Mouse (Mus musculus) cerebellum, adult 2 months (tissue): ENCODE measurements around the gene Slc7a15. TPM values are rescaled to one million over a fixed set of nuclear protein-coding genes. Genes with fewer than 3 reads are reported as not detected.

ENCODE experiments used
- DNase-seq, 2 experiments: peaks; one replicate each; pipeline ENCODE4 v3.0.0; 2021
- H3K27ac ChIP-seq: fragments of 200-500 bp; 2 replicates; pipeline ENCODE4 v1.5.1; 2012; ENCODE audit warnings: low read length, control low read depth, inconsistent platforms; ENCODE audit not compliant: insufficient read depth
- H3K27me3 ChIP-seq: fragments of 200-500 bp; 2 replicates; pipeline ENCODE4 v1.6.1; 2012; ENCODE audit warnings: inconsistent platforms, mild to moderate bottlenecking, low read length, moderate library complexity; ENCODE audit not compliant: control insufficient read depth, insufficient read depth
- H3K4me1 ChIP-seq: fragments of 200-500 bp; 2 replicates; pipeline ENCODE4 v1.6.1; 2011; ENCODE audit warnings: low read length; ENCODE audit not compliant: control insufficient read depth, insufficient read depth
- H3K4me3 ChIP-seq: fragments of 200-500 bp; replicated peaks from 2 replicates; pipeline ENCODE3; 2011; ENCODE audit warnings: mild to moderate bottlenecking, low read depth, low read length, control low read depth; ENCODE audit not compliant: insufficient read depth
- CTCF ChIP-seq: fragments of 200-500 bp; IDR thresholded peaks from 2 replicates; pipeline ENCODE4 v1.5.1; 2011; ENCODE audit warnings: low read depth, mild to moderate bottlenecking, control low read depth, low read length, moderate library complexity, borderline replicate concordance; ENCODE audit not compliant: insufficient read depth
- POLR2A ChIP-seq: fragments of 200-500 bp; IDR thresholded peaks from 2 replicates; pipeline ENCODE4 v1.6.1; 2011; ENCODE audit warnings: low read length, control low read depth, borderline replicate concordance; ENCODE audit not compliant: insufficient read depth
- WGBS: fragments of 180-500 bp; shearing (Covaris S2); methylation state at CpG from one replicate; pipeline ENCODE4 v1.1.7; 2018; 5-methylcytosine and 5-hydroxymethylcytosine counted together
- polyA plus RNA-seq: library from polyadenylated mRNA; depleted of rRNA; stranded (reverse); fragments of >200 nt; gene quantifications from 2 replicates; pipeline ENCODE4 v1.2.3, GENCODE M21; 2012

Slc7a15 gene
- polyA plus RNA-seq, 1 experiment = 0.10 TPM

DNA sequence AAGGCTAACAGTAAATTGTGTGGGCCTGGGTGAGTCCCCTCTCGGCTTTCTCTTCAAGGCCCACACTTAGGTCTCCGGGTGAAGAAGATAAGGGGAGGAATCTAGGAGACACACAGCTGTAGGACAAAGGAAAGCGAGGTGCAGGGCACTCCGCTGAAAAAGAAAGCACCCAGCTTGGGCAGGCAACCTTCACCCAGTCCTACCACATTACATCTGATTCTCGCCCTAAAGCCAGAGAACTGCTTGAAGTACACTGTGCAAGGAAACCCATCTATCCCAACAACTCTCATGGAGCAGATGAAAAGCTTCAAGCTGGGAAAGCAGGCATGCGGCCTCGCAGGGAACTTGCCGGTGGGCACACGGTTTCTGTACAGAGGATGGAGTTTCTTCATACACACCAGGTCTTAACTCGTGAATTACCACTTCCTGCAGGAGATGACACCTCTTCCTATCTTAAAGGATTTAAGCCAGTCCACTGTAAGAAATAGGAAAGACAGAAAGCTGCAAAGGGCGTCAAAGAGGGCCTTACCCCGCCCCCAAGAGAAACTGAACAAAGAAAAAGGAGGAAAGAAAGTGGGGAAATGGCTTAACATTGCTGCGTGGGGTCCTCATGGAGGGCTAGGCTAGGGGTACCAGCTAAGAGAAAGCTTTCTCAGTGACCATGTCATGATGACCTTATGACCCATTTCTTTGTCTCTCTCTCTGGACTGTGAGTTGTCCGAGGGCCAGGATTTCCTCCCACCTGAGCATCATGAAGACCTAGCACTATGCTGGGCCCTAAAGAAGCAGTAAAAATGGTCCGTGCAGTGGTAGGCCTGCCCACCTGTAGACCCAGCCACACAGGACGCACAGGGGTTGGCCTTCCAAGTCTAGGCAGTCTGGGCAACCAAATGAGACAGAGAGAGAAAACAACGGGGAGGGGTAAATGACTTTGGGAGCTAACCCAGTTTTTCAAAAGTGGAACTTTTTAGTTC is 98.0 kb downstream of the Slc7a15 start:
- Histone ChIP-seq H3K4me1 (no peaks in the 10 kb centered on the region), H3K27me3 (no peaks in the 10 kb centered on the region), H3K4me3 (peak overlapping the region; percentile 81), H3K27ac (peak overlapping the region; percentile 79; the same call in 1 of the 2 replicates)
- peak; percentile 16 to 24 for DNase-seq
- WGBS = 71% methylated on average over 17 of the region's 17 CpGs
- TF ChIP-seq POLR2A = no peak
- TF ChIP-seq CTCF = no peak

DNA sequence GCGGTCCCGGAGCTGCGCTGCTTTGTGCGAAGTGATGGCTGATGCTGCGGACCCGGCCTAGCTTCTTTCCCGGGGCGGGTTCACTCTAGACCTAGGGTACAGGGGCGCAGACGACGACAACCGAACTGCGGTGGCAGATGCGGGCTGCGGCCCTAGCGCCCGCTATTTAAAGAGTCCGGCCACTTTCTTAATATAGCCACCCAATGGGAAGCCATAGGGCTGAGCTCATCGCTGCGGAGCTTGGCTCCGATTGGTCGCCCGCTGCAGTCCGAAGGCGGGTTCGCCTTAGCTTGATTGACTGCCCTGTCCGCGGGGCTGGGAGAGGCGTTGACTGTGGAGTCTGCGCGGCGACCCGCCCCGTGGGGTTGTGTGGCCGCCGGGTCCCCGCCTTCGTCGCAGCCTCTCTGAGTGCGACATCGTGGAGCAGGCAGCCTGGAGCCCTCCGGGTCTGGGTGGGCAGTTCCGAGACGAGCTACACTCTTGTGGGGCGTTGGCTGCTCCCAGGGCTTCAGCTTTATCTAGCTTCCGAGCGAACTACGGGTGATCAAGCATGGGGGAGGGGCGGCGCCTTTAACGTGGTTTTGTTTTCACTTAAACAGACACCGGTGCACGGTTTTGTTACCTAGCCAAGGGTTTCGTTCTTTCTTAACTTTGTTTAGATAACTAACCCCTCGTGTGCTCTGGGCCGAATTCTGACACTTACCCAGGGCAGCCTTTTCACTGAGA is 98.8 kb downstream of the Slc7a15 start, which contains the start of gene Rhob:
Rhob (minus strand) TSS at position 139 of the 726 bp plus-strand sequence.
- Histone ChIP-seq H3K4me3 (peak within 1 kb of the TSS; percentile 81), H3K27me3 (no peaks in the 10 kb centered on the region), H3K4me1 (no peaks in the 10 kb centered on the region), H3K27ac (peak within 1 kb of the TSS; percentile 97)
- WGBS = under 1% methylated on average over 56 of the region's 56 CpGs
- TF ChIP-seq CTCF (no peak), POLR2A (peak; percentile 99)
- peak; percentile 96 to 98 for DNase-seq

DNA sequence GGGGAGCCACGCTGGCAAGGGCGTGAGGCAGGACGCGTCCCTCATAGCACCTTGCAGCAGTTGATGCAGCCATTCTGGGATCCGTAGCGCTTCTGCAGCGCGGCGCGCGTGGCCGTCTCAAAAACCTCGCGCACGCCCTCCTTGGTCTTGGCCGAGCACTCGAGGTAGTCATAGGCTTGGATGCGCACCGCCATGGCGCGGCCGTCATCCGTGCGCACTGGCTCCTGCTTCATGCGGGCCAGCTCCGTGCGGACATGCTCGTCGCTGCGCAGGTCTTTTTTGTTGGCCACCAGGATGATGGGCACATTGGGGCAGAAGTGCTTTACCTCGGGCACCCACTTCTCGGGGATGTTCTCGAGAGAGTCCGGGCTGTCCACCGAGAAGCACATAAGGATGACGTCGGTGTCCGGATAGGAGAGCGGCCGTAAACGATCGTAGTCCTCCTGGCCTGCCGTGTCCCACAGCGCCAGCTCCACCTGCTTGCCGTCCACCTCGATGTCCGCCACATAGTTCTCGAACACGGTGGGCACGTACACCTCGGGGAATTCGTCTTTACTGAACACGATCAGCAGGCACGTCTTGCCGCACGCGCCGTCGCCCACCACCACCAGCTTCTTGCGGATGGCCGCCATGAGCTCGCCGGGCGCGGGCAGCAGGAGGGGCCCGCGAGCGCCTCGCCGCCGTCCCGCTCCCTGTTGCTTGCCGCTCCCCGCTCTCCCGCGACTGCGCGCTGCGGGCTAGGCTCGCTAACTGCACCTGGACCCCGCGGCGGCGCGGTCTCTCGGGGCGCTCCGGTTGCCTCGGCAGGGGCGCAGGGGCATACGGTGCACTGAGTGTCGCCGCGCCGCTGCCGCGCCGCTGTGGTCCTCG is 99.6 kb downstream of the Slc7a15 start:
- peak; percentile 16; the same call in 1 of the 2 replicates for TF ChIP-seq CTCF
- TF ChIP-seq POLR2A = peak; percentile 20; the same call in 1 of the 2 replicates
- under 1% methylated on average over 99 of the region's 99 CpGs for WGBS
- Histone ChIP-seq H3K4me3 (peak overlapping the region; percentile 79), H3K27ac (peak overlapping the region; percentile 97), H3K27me3 (no peaks in the 10 kb centered on the region), H3K4me1 (no peaks in the 10 kb centered on the region)
- DNase-seq = peak; percentile 76 to 85

DNA sequence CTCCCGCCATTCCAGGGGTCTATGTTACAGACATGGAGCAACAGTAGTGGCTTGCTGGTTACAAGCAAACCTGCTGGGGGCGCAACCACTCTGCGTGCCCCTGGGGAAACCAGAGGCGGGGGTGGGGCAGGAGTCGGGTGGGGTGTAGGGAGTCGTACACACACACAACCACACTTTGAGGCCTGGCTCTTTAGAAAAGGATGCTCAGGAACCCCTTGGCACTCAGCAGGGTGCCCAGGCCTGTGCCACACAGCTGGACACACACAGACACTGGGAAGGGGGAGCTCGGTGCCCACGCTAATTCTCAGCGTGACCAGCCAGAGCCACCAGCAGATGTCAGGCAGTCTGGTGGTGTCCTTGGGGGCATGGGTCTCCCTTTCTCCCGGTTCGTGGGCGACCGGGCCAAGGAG is 100.3 kb downstream of the Slc7a15 start:
- H3K27ac ChIP-seq = peak overlapping the region; percentile 97
- H3K4me1 ChIP-seq = no peaks in the 10 kb centered on the region
- peak overlapping the region; percentile 79 for H3K4me3 ChIP-seq
- DNase-seq = peak in 1 of 2 experiments; percentile 65
- no peaks in the 10 kb centered on the region for H3K27me3 ChIP-seq
- TF ChIP-seq POLR2A = no peak
- 1% methylated on average over 13 of the region's 13 CpGs for WGBS

DNA sequence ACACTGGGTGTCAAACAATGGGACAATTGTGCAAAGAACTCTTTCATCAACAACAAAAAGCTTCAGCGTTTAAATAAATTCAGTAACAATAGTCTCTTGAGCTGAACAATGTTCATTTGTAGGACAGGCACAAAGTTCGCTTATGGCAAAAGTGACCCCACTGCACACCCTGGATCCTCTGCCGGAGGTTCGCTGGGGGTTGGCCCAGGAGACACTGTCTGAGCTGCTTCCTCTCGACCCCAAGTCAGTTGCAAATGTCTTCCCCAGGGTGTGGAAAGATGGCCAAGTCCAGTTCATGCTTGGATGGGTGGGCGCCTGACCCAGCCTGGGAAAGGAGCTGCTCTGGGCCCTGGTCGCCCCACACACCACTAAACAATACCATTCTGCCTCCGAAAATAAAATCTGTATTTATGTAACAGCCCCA is 100.7 kb downstream of the Slc7a15 start:
- 8% methylated on average over 8 of the region's 8 CpGs for whole genome bisulfite sequencing

GRCm38 (mm10) chr12:8497314-8497706 is 101.6 kb downstream of the Slc7a15 start:
- TF ChIP-seq CTCF = no peak
- TF ChIP-seq POLR2A = no peak
- Histone ChIP-seq H3K27ac (peak overlapping the region; percentile 19; the same call in 1 of the 2 replicates), H3K4me3 (peak overlapping the region; percentile 28), H3K27me3 (no peaks in the 10 kb centered on the region), H3K4me1 (no peaks in the 10 kb centered on the region)
- WGBS = 16% methylated on average over 2 of the region's 2 CpGs
- DNase-seq = no peak

More for the DNA sequence above, 100.7 kb downstream of the Slc7a15 start:
- peak in 1 of 2 experiments; percentile 49 for DNase-seq
- TF ChIP-seq CTCF (no peak), POLR2A (no peak)
- peak overlapping the region; percentile 74 for H3K27ac ChIP-seq
- peak overlapping the region; percentile 79 for H3K4me3 ChIP-seq
- H3K27me3 ChIP-seq = no peaks in the 10 kb centered on the region
- H3K4me1 ChIP-seq = no peaks in the 10 kb centered on the region
